Mouse (Mus musculus): ENCODE measurements around the gene Clpx. TPM values are rescaled to one million over a fixed set of nuclear protein-coding genes. Genes with fewer than 3 reads are reported as not detected.
A peak's percentile ranks its signal among the peaks of the same experiment; 100 is the strongest.
"Not testable (repeated sequence)": the region's sequence is repeated elsewhere in the genome, so short reads cannot be mapped to it uniquely, and the experiment has no call there.

Clpx gene
- polyA plus RNA-seq, 1 experiment from 2014 or later, result 44.7 TPM

GRCm38 (mm10) chr9:65259366-65259765 lies 34.7 kb upstream of the Clpx start:
- Histone ChIP-seq H3K4me3 (ENCODE audit: low read depth, low read length) (no peak overlapping the region), H3K9ac (no peak overlapping the region), H3K27ac (ENCODE audit: low read depth) (no peak overlapping the region), H3K27me3 (ENCODE audit: insufficient read depth, low read length) (no peaks in the 10 kb centered on the region), H3K9me3 (ENCODE audit: low read depth, low read length) (no peaks in the 10 kb centered on the region), H3K4me2 (no peak overlapping the region), H3K36me3 (ENCODE audit: insufficient read depth) (no peaks in the 10 kb centered on the region), H3K4me1 (ENCODE audit: insufficient read depth) (no peaks in the 10 kb centered on the region)
- no peak for ATAC-seq (ENCODE audit: insufficient read depth)
- DNase-seq, result no peak
- TF ChIP-seq CTCF (IDR thresholded peaks at IDR 0.05; ENCODE audit: low read depth), result no peak
- 72% methylated on average over 7 of the region's 7 CpGs for WGBS

DNA sequence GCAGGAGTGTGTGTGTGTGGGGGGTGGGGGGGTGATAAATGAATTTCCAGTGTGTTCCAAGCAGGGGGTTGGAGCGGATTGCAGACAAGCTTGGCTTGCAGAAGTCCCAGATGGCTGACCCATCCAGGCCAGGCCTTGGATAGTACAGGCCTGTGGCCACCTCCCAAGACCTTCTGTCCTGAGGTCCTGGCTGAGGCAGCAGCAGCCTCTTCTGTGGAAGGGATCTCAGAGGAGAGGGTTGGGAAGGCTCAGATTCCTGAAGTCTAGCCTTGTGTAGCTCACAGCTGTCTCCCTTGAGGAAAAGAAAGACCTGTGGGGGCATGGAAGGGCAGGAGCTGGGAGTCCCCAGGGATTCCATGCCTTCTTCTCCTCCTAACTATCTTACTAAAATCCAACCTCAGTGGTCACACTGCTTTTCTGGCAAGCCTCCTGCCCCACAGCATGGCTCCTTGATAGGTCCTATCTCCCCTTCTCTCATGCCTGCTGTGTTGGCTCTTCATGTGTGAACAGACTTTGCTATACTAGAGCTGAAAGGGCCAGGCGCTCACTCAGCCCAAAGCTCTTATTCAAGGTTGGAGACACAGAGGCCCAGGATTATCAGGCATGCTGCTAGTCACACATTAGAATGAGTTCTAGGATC lies 32.3 kb upstream of the Clpx start:
- 79% methylated on average over 2 of the region's 2 CpGs for WGBS
- H3K9me3 ChIP-seq (ENCODE audit: low read depth, low read length), result no peaks in the 10 kb centered on the region
- ATAC-seq (ENCODE audit: insufficient read depth), result no peak

GRCm38 (mm10) chr9:65262641-65263120 lies 31.4 kb upstream of the Clpx start:
- Histone ChIP-seq H3K4me3 (ENCODE audit: low read depth, low read length) (no peak overlapping the region), H3K27ac (ENCODE audit: low read depth) (no peak overlapping the region), H3K4me1 (ENCODE audit: insufficient read depth) (no peaks in the 10 kb centered on the region), H3K9ac (no peak overlapping the region), H3K4me2 (no peak overlapping the region), H3K9me3 (ENCODE audit: low read depth, low read length) (no peaks in the 10 kb centered on the region), H3K36me3 (ENCODE audit: insufficient read depth) (no peaks in the 10 kb centered on the region), H3K27me3 (ENCODE audit: insufficient read depth, low read length) (no peaks in the 10 kb centered on the region)
- ATAC-seq (ENCODE audit: insufficient read depth) (no peak), DNase-seq (no peak)
- 89% methylated on average over 3 of the region's 3 CpGs for WGBS
- TF ChIP-seq CTCF (IDR thresholded peaks at IDR 0.05; ENCODE audit: low read depth), result no peak

More for the DNA sequence above, 32.3 kb upstream of the Clpx start:
- H3K27ac ChIP-seq (ENCODE audit: low read depth), result no peak overlapping the region
- no peaks in the 10 kb centered on the region for H3K27me3 ChIP-seq (ENCODE audit: insufficient read depth, low read length)
- no peak overlapping the region for H3K9ac ChIP-seq
- no peak for DNase-seq
- no peak overlapping the region for H3K4me2 ChIP-seq
- no peaks in the 10 kb centered on the region for H3K4me1 ChIP-seq (ENCODE audit: insufficient read depth)
- H3K36me3 ChIP-seq (ENCODE audit: insufficient read depth), result no peaks in the 10 kb centered on the region
- H3K4me3 ChIP-seq (ENCODE audit: low read depth, low read length), result no peak overlapping the region
- no peak for TF ChIP-seq CTCF (IDR thresholded peaks at IDR 0.05; ENCODE audit: low read depth)

- peak; percentile 52; the same call in 1 of the 2 replicates for ATAC-seq (ENCODE audit: insufficient read depth)
- no peaks in the 10 kb centered on the region for H3K4me1 ChIP-seq (ENCODE audit: insufficient read depth)
- H3K36me3 ChIP-seq (ENCODE audit: insufficient read depth), result no peaks in the 10 kb centered on the region
- DNase-seq, result peak; percentile 81
- H3K9me3 ChIP-seq (ENCODE audit: low read depth, low read length), result no peaks in the 10 kb centered on the region
- 44% methylated on average over 5 of the region's 5 CpGs for WGBS
- H3K27ac ChIP-seq (ENCODE audit: low read depth), result no peak within 1 kb of the TSS
- H3K4me2 ChIP-seq, result no peak within 1 kb of the TSS
- no peak within 1 kb of the TSS for H3K4me3 ChIP-seq (ENCODE audit: low read depth, low read length)
- no peaks in the 10 kb centered on the region for H3K27me3 ChIP-seq (ENCODE audit: insufficient read depth, low read length)
- TF ChIP-seq CTCF (IDR thresholded peaks at IDR 0.05; ENCODE audit: low read depth), result no peak
- no peak within 1 kb of the TSS for H3K9ac ChIP-seq
These were observed 29.1 kb upstream of the Clpx start, which contains the start of gene Cilp for GRCm38 (mm10) chr9:65264959-65265358. TSS of gene Cilp (plus strand) at chr9:65265180.

DNA sequence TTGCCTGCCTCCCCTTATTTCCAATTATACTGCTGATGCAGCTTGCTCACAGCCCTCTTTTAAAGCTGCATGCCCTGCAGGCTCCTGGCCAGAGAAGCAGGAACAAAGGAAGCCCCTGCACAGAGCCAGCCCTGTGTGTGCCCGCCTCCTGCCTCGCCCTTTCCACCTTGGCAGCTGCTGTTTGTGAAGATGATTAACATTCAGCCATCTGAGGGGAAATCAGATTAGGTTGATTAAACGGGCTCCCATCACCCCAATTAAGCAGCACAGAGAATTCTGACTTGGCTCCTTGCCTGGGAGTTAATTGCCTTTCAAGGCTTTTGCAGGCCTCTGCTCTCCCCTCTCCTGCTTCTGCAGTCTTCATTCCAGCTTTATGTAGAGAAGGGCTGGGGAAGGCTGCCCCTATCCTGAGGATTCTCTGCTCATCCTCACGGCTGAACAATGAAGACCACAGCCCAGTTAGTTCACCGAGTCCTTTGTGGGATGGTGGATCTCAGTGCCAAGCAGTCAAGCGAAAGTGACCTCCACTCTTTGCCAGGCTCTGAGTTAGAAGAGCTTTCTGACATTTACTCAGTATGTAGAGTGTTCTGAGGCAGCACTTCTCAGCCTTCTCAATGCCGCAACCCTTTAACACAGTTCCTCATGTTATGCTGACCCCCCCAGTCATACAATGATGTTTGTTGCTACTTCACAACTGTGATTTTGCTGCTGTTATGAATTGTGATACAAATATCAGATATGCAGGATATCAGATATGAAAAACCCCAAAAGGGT lies 26.1 kb upstream of the Clpx start:
- Histone ChIP-seq H3K4me3 (ENCODE audit: low read depth, low read length) (no peak overlapping the region), H3K4me1 (ENCODE audit: insufficient read depth) (no peaks in the 10 kb centered on the region), H3K4me2 (no peak overlapping the region), H3K27me3 (ENCODE audit: insufficient read depth, low read length) (no peaks in the 10 kb centered on the region), H3K9me3 (ENCODE audit: low read depth, low read length) (no peaks in the 10 kb centered on the region), H3K36me3 (ENCODE audit: insufficient read depth) (no peaks in the 10 kb centered on the region), H3K9ac (no peak overlapping the region), H3K27ac (ENCODE audit: low read depth) (no peak overlapping the region)
- peak; percentile 65 for DNase-seq
- WGBS, result 44% methylated on average over 7 of the region's 7 CpGs
- TF ChIP-seq CTCF (IDR thresholded peaks at IDR 0.05; ENCODE audit: low read depth), result no peak
- no peak for ATAC-seq (ENCODE audit: insufficient read depth)

DNA sequence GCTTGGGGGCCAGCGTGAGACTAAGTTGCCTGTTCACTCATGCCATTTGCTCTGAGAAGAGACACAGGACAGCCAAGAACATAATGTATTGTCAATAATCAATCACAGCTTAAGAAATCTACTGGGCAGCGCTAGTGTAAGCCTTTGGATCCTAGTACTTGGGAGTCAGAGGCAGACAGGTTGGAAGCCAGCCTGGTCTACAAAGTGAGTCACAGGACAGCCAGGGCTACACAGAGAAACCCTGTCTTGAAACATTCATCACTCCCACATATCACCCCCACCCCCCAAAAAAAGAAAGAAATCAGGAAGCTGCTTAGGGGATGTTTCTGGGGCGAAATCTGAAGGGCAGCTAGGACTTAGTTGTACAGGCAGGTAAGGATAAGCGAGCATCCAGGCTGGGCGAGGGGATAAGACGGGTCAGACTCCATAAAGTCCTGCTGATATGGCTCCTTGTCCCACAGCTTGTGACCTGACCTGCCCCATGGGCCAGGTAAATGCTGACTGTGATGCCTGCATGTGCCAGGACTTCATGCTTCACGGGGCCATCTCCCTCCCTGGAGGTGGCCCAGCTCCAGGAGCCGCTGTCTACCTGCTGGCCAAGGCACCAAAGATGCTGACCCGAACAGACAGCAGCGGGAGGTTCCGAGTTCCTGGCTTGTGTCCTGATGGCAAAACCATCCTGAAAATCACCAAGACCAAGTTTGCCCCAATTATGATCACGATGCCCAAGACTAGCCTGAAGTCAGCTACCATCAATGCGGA lies 20.8 kb upstream of the Clpx start:
- H3K36me3 ChIP-seq (ENCODE audit: insufficient read depth), result no peaks in the 10 kb centered on the region
- no peak overlapping the region for H3K4me2 ChIP-seq
- ATAC-seq (ENCODE audit: insufficient read depth) (no peak), DNase-seq (no peak)
- no peak for TF ChIP-seq CTCF (IDR thresholded peaks at IDR 0.05; ENCODE audit: low read depth)
- no peak overlapping the region for H3K4me3 ChIP-seq (ENCODE audit: low read depth, low read length)
- no peaks in the 10 kb centered on the region for H3K9me3 ChIP-seq (ENCODE audit: low read depth, low read length)
- no peak overlapping the region; the same call in 1 of the 2 replicates for H3K9ac ChIP-seq
- H3K27me3 ChIP-seq (ENCODE audit: insufficient read depth, low read length), result no peaks in the 10 kb centered on the region
- no peaks in the 10 kb centered on the region for H3K4me1 ChIP-seq (ENCODE audit: insufficient read depth)
- WGBS, result 84% methylated on average over 13 of the region's 13 CpGs
- no peak overlapping the region for H3K27ac ChIP-seq (ENCODE audit: low read depth)

DNA sequence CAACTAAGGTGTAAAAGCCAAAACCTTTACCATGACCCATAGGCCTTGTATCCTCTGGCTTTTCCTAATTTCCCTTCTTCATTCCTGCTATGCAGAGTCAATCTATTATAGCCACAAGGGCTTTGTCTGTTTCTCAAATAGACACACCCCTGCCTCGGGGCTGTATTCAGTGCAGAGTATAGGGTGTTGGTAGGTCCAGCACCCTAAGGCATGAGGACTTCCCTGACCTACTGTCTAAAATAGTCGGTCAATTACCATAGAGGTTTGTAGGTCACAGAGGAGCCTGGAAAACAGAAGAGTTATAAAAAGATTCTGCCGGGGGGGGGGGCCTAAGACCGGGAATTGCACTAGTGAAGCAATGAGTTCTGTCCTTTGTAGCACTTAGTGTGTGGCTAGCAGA lies 20.2 kb upstream of the Clpx start:
- no peaks in the 10 kb centered on the region for H3K27me3 ChIP-seq (ENCODE audit: insufficient read depth, low read length)
- no peak overlapping the region for H3K4me3 ChIP-seq (ENCODE audit: low read depth, low read length)
- ATAC-seq (ENCODE audit: insufficient read depth), result no peak
- no peaks in the 10 kb centered on the region for H3K4me1 ChIP-seq (ENCODE audit: insufficient read depth)
- no peak for TF ChIP-seq CTCF (IDR thresholded peaks at IDR 0.05; ENCODE audit: low read depth)
- no peaks in the 10 kb centered on the region for H3K36me3 ChIP-seq (ENCODE audit: insufficient read depth)
- 80% methylated on average over 4 of the region's 4 CpGs for WGBS
- H3K9me3 ChIP-seq (ENCODE audit: low read depth, low read length), result no peaks in the 10 kb centered on the region
- DNase-seq, result no peak
- no peak overlapping the region for H3K4me2 ChIP-seq
- H3K9ac ChIP-seq, result no peak overlapping the region
- H3K27ac ChIP-seq (ENCODE audit: low read depth), result no peak overlapping the region

DNA sequence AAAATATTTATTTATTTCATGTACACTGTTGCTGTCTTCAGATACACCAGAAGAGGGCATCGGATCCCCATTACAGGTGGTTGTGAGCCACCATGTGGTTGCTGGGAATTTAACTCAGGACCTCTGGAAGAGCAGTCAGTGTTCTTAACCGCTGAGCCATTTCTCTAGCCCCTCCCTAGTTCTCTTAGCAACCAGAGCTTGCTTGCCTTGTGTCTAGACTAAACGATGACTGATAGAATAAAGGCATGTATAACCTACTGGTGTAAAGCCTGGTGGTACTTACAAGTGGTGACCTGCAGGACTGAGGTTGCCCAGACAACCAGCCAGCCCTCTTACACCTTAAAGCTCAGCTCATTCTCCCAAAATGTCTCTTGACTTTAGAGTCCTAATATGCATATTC lies 19.2 kb upstream of the Clpx start:
- H3K4me1 ChIP-seq (ENCODE audit: insufficient read depth); H3K9me3 ChIP-seq (ENCODE audit: low read depth, low read length); H3K9ac ChIP-seq; H3K36me3 ChIP-seq (ENCODE audit: insufficient read depth); H3K4me3 ChIP-seq (ENCODE audit: low read depth, low read length); ATAC-seq (ENCODE audit: insufficient read depth); H3K4me2 ChIP-seq; H3K27ac ChIP-seq (ENCODE audit: low read depth); DNase-seq; H3K27me3 ChIP-seq (ENCODE audit: insufficient read depth, low read length): not testable (repeated sequence)
- WGBS, result 68% methylated on average over 3 of the region's 3 CpGs
